Mouse (Mus musculus): ENCODE measurements around the gene Ttc9. TPM values are rescaled to one million over a fixed set of nuclear protein-coding genes. Genes with fewer than 3 reads are reported as not detected.

Gene Ttc9
- total and polyA plus RNA-seq, 2 experiments from 2014 or later, result 16.7 to 60.2 TPM

DNA sequence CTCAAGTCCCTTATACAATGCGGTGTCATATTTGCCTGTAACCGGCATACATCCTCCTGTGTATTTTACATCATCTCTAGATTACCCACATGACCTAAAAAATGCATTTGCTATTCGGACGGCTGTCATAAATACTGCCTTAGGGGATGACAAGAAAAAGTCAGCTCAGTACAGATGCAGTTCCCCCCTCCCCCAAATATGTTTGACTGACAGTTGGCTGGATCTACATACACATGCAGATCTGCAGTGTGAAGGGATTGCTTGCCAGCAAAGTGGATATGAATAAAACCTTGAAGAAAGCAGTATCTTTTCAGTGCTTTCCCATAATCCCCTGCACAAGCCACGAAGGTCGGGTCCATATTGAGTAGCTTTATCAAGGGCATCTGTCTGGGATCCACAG lies 15.8 kb downstream of the Ttc9 start:
- DNase-seq (ENCODE audit: low spot score) (no peak), ATAC-seq (ENCODE audit: low FRiP score) (no peak)
- H3K4me2 ChIP-seq (ENCODE audit: low read depth, low read length, poor library complexity, severe bottlenecking), result no peak overlapping the region
- no peaks in the 10 kb centered on the region for H3K4me1 ChIP-seq (ENCODE audit: insufficient read depth, low read length)
- no peaks in the 10 kb centered on the region for H3K27me3 ChIP-seq (ENCODE audit: insufficient read depth, low read length)
- TF ChIP-seq CTCF (IDR thresholded peaks at IDR 0.05), result no peak
- 0 out of 2 replicates have a peak overlapping the region, but pooled peaks have one; percentile 8 for H3K27ac ChIP-seq (ENCODE audit: low read depth, low read length)
- H3K9ac ChIP-seq (replicated peaks; ENCODE audit: low read length, poor library complexity, severe bottlenecking), result no peak overlapping the region
- H3K36me3 ChIP-seq (ENCODE audit: insufficient read depth, low read length), result 0 out of 2 replicates have a peak, but pooled peaks cover 3% of the 10 kb centered on the region
- H3K4me3 ChIP-seq (ENCODE audit: low read depth, low read length), result no peak overlapping the region
- no peaks in the 10 kb centered on the region for H3K9me3 ChIP-seq (ENCODE audit: low read length)
- 71% methylated on average over 6 of the region's 6 CpGs for WGBS

DNA sequence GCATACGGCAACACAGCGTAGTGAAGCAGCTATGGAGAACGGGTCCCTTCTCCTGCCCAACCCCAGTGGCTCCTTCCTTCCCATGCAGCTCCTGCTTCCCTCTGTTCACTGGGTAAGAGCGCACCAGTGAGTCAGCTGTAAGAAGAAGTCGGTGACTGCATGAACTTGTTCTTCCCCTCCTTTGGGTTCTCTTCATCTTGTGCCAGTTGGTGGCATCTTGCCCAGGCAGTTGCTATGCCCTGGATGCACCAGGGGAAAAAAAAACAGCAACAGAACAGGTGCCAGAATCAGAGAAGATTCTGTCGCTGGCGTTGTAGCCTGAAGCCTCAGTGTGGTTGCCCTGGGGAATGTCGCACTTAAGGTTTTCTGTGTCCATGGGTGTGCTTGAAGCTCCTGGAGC lies 22.3 kb downstream of the Ttc9 start:
- H3K27me3 ChIP-seq (ENCODE audit: insufficient read depth, low read length), result no peaks in the 10 kb centered on the region
- H3K9me3 ChIP-seq (ENCODE audit: low read length), result no peaks in the 10 kb centered on the region
- no peaks in the 10 kb centered on the region for H3K36me3 ChIP-seq (ENCODE audit: insufficient read depth, low read length)
- ATAC-seq (ENCODE audit: low FRiP score), result peak; percentile 60
- no peaks in the 10 kb centered on the region for H3K4me1 ChIP-seq (ENCODE audit: insufficient read depth, low read length)
- 84% methylated on average over 8 of the region's 8 CpGs for WGBS
- no peak overlapping the region for H3K9ac ChIP-seq (replicated peaks; ENCODE audit: low read length, poor library complexity, severe bottlenecking)
- no peak overlapping the region for H3K4me2 ChIP-seq (ENCODE audit: low read depth, low read length, poor library complexity, severe bottlenecking)
- TF ChIP-seq CTCF (IDR thresholded peaks at IDR 0.05), result no peak
- H3K4me3 ChIP-seq (ENCODE audit: low read depth, low read length), result no peak overlapping the region
- H3K27ac ChIP-seq (ENCODE audit: low read depth, low read length), result no peak overlapping the region
- peak; percentile 84 for DNase-seq (ENCODE audit: low spot score)

DNA sequence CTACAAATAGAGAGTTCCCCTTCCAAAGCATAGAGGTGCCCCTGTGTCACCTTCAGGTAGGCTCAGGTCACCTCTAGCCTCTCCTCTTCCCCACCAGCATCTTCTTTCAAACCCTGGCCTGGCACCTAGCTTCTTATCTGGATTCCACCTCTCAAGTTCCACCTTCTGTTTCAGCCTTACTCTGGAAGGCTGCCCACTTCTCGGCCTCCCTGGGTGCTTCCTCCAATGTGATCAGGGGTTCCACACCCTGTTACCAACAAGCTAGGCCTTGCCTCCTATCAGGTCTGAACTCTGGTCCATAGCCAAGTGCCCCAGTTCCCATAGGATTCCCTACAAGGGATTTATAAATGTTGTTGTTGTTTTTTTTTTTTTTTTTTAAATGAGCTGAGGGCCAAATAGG lies 26.3 kb downstream of the Ttc9 start:
- no peak for DNase-seq (ENCODE audit: low spot score)
- TF ChIP-seq CTCF (IDR thresholded peaks at IDR 0.05), result no peak
- H3K4me2 ChIP-seq (ENCODE audit: low read depth, low read length, poor library complexity, severe bottlenecking), result no peak overlapping the region
- H3K4me1 ChIP-seq (ENCODE audit: insufficient read depth, low read length), result no peaks in the 10 kb centered on the region
- ATAC-seq (ENCODE audit: low FRiP score), result no peak
- no peak overlapping the region for H3K4me3 ChIP-seq (ENCODE audit: low read depth, low read length)
- no peaks in the 10 kb centered on the region for H3K9me3 ChIP-seq (ENCODE audit: low read length)
- H3K36me3 ChIP-seq (ENCODE audit: insufficient read depth, low read length), result peaks cover 12% of the 10 kb centered on the region; the same call in 1 of the 2 replicates
- 84% methylated on average over 1 of the region's 1 CpGs for whole genome bisulfite sequencing
- H3K27me3 ChIP-seq (ENCODE audit: insufficient read depth, low read length), result no peaks in the 10 kb centered on the region
- H3K27ac ChIP-seq (ENCODE audit: low read depth, low read length), result no peak overlapping the region
- no peak overlapping the region for H3K9ac ChIP-seq (replicated peaks; ENCODE audit: low read length, poor library complexity, severe bottlenecking)

DNA sequence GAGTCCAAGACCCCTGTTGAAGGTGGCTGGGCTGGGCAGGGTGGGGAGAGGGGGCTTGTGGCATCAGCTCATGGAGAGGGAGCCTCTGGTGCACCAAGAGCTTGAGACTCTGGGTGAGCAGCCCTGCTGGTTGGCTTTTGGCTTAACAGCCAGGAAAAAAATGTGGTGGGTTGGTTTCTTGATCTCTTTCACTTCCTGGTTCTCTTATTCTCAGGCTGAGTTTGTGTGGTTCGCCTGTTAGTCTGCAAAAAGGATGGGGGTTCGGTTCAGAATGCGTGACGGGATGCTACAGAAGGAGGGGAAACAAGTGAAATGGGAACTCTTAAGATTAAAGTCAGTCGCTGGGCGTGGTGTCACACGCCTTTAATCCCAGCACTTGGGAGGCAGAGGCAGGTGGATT lies 27.0 kb downstream of the Ttc9 start:
- Histone ChIP-seq H3K4me3 (ENCODE audit: low read depth, low read length) (no peak overlapping the region), H3K9ac (replicated peaks; ENCODE audit: low read length, poor library complexity, severe bottlenecking) (no peak overlapping the region), H3K27ac (ENCODE audit: low read depth, low read length) (no peak overlapping the region), H3K36me3 (ENCODE audit: insufficient read depth, low read length) (peaks cover 13% of the 10 kb centered on the region; the same call in 1 of the 2 replicates), H3K9me3 (ENCODE audit: low read length) (no peaks in the 10 kb centered on the region), H3K4me1 (ENCODE audit: insufficient read depth, low read length) (no peaks in the 10 kb centered on the region), H3K27me3 (ENCODE audit: insufficient read depth, low read length) (no peaks in the 10 kb centered on the region), H3K4me2 (ENCODE audit: low read depth, low read length, poor library complexity, severe bottlenecking) (no peak overlapping the region)
- WGBS, result 90% methylated on average over 7 of the region's 7 CpGs
- no peak for ATAC-seq (ENCODE audit: low FRiP score)
- no peak for DNase-seq (ENCODE audit: low spot score)
- TF ChIP-seq CTCF (IDR thresholded peaks at IDR 0.05), result no peak

DNA sequence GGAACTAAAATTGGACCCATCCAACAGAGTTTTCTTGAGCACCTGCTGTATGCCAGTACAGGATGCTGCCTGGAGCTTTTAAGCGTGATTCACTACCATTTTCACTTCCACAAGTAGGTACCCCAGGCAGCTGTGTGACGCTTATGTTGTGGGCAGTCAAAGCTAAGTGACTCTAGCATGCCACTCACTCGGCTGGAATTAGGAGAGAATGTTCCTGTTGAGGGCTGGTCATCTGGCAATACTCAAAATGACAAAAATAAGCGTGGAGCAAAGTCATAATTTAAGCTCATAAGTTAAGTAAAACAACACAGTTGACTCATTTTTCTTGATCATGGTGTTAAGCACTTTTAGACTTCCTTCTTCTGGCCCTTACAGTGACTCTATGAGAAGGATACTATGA lies 31.0 kb downstream of the Ttc9 start:
- H3K9me3 ChIP-seq (ENCODE audit: low read length), result no peaks in the 10 kb centered on the region
- 92% methylated on average over 4 of the region's 4 CpGs for WGBS
- H3K4me3 ChIP-seq (ENCODE audit: low read depth, low read length), result no peak overlapping the region
- H3K4me2 ChIP-seq (ENCODE audit: low read depth, low read length, poor library complexity, severe bottlenecking), result no peak overlapping the region
- no peaks in the 10 kb centered on the region for H3K4me1 ChIP-seq (ENCODE audit: insufficient read depth, low read length)
- H3K9ac ChIP-seq (replicated peaks; ENCODE audit: low read length, poor library complexity, severe bottlenecking), result no peak overlapping the region
- no peak overlapping the region for H3K27ac ChIP-seq (ENCODE audit: low read depth, low read length)
- peaks cover 40% of the 10 kb centered on the region for H3K36me3 ChIP-seq (ENCODE audit: insufficient read depth, low read length)
- no peak for DNase-seq (ENCODE audit: low spot score)
- H3K27me3 ChIP-seq (ENCODE audit: insufficient read depth, low read length), result no peaks in the 10 kb centered on the region
- TF ChIP-seq CTCF (IDR thresholded peaks at IDR 0.05), result no peak
- no peak for ATAC-seq (ENCODE audit: low FRiP score)

DNA sequence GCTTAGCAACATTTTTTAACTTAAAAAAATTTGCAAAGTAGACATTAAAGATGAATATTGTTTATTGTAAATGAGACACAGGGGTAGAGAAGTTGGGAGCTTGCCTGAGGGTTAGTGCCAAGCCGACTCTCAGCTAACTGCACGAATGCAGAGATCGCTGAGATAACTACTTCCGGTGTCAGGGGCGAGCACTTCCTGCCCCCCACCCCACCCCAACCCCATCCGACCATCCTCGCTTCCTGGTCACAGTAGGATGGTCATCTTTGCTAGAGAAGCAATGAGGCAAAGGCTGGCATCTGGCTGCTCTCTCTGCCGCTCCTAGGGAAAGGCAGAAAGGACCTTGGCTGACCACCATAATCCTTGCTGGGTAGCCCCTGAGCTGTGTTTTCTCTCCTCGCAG lies 32.1 kb downstream of the Ttc9 start:
- Histone ChIP-seq H3K27ac (ENCODE audit: low read depth, low read length) (no peak overlapping the region), H3K36me3 (ENCODE audit: insufficient read depth, low read length) (peaks cover 40% of the 10 kb centered on the region), H3K9me3 (ENCODE audit: low read length) (no peaks in the 10 kb centered on the region), H3K4me1 (ENCODE audit: insufficient read depth, low read length) (no peaks in the 10 kb centered on the region), H3K9ac (replicated peaks; ENCODE audit: low read length, poor library complexity, severe bottlenecking) (no peak overlapping the region), H3K4me2 (ENCODE audit: low read depth, low read length, poor library complexity, severe bottlenecking) (no peak overlapping the region), H3K4me3 (ENCODE audit: low read depth, low read length) (no peak overlapping the region), H3K27me3 (ENCODE audit: insufficient read depth, low read length) (no peaks in the 10 kb centered on the region)
- DNase-seq (ENCODE audit: low spot score), result no peak
- 92% methylated on average over 8 of the region's 9 CpGs for WGBS
- TF ChIP-seq CTCF (IDR thresholded peaks at IDR 0.05), result no peak
- ATAC-seq (ENCODE audit: low FRiP score), result no peak
